Mouse (Mus musculus): ENCODE measurements around the gene Ptgdr2. TPM values are rescaled to one million over a fixed set of nuclear protein-coding genes. Genes with fewer than 3 reads are reported as not detected.

Gene Ptgdr2
- polyA plus RNA-seq, 1 experiment = 0.88 TPM

DNA sequence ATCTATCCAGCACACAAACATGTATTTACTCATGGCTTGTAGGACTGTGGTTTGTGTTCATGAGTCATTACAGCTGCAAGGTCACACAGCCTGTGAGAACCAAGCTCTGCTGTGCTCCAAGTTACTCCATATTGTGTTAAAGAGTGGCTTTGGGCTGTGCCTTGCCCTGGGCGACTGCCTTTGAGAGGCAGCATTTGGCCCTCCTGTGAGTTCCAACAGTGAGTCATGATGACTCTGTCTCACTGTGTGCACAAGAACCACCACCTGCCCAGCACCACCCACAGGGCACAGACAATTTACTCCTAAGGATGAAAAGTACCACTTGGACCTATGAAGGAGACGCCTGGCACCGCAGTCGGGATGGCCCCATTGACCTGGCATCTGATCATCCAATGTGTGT lies 48.9 kb downstream of the Ptgdr2 start:
- H3K27me3 ChIP-seq (ENCODE audit: control insufficient read depth, insufficient read depth, low read length) = no peaks in the 10 kb centered on the region

DNA sequence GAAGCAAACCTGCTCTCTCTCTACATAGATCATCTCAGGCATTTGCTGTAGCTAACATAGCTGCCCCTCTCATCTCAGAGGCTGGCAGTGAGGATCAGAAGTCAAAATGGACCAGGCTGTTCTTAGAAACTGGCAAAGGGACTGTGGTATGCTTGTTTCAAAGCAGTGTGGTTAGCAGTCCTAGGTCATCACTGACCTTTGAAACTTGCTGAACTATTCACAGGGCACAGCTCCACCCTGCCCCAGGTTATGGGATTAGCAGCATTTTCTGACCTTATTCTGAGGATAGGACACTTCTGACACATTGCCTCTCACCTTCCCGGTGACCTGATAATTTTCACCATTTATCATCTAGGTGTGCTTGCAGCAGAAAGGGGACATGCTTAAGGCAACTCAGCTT lies 51.6 kb downstream of the Ptgdr2 start:
- Histone ChIP-seq H3K4me1 (ENCODE audit: control insufficient read depth, insufficient read depth, low read length) (no peaks in the 10 kb centered on the region), H3K27me3 (ENCODE audit: control insufficient read depth, insufficient read depth, low read length) (no peaks in the 10 kb centered on the region), H3K4me3 (ENCODE audit: control insufficient read depth, low read depth, low read length) (no peak overlapping the region), H3K27ac (ENCODE audit: control insufficient read depth, insufficient read depth, low read depth, low read length) (no peak overlapping the region), H3K36me3 (ENCODE audit: control insufficient read depth, insufficient read depth, low read length) (no peaks in the 10 kb centered on the region)
- no peak for TF ChIP-seq CTCF (IDR thresholded peaks at IDR 0.05; ENCODE audit: control insufficient read depth, insufficient read depth, insufficient replicate concordance, low read depth, low read length)
- no peak for TF ChIP-seq POLR2A (IDR thresholded peaks at IDR 0.05; ENCODE audit: control insufficient read depth, low read depth, low read length)

More for the DNA sequence above, 48.9 kb downstream of the Ptgdr2 start:
- H3K4me1 ChIP-seq (ENCODE audit: control insufficient read depth, insufficient read depth, low read length) = no peaks in the 10 kb centered on the region
- no peak overlapping the region for H3K27ac ChIP-seq (ENCODE audit: control insufficient read depth, insufficient read depth, low read depth, low read length)
- TF ChIP-seq CTCF (IDR thresholded peaks at IDR 0.05; ENCODE audit: control insufficient read depth, insufficient read depth, insufficient replicate concordance, low read depth, low read length) (no peak), POLR2A (IDR thresholded peaks at IDR 0.05; ENCODE audit: control insufficient read depth, low read depth, low read length) (no peak)
- H3K36me3 ChIP-seq (ENCODE audit: control insufficient read depth, insufficient read depth, low read length) = no peaks in the 10 kb centered on the region
- H3K4me3 ChIP-seq (ENCODE audit: control insufficient read depth, low read depth, low read length) = no peak overlapping the region

DNA sequence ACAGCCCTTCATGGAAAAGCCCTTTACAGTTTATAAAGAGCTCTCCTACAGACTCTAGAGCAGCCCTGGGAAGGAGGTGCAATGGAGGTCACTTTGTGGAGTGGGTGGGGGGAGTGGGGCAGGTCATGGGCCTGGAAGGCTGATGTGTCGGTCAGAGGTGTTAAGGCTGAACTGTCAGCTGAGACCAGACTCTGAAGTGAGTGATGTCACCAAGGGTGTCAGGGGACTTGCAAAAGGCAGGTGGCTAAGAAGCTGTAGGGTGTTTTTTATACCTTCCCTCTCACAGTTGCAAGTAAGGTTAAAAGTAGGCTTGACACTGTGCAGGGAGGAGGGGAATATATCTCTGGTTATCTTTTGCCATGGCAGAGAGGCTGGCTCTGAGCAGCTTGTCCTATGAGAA lies 53.8 kb downstream of the Ptgdr2 start:
- no peaks in the 10 kb centered on the region for H3K36me3 ChIP-seq (ENCODE audit: control insufficient read depth, insufficient read depth, low read length)
- no peak for TF ChIP-seq CTCF (IDR thresholded peaks at IDR 0.05; ENCODE audit: control insufficient read depth, insufficient read depth, insufficient replicate concordance, low read depth, low read length)
- TF ChIP-seq POLR2A (IDR thresholded peaks at IDR 0.05; ENCODE audit: control insufficient read depth, low read depth, low read length) = no peak
- H3K27me3 ChIP-seq (ENCODE audit: control insufficient read depth, insufficient read depth, low read length) = no peaks in the 10 kb centered on the region
- H3K27ac ChIP-seq (ENCODE audit: control insufficient read depth, insufficient read depth, low read depth, low read length) = no peak overlapping the region
- H3K4me1 ChIP-seq (ENCODE audit: control insufficient read depth, insufficient read depth, low read length) = no peaks in the 10 kb centered on the region
- H3K4me3 ChIP-seq (ENCODE audit: control insufficient read depth, low read depth, low read length) = no peak overlapping the region

DNA sequence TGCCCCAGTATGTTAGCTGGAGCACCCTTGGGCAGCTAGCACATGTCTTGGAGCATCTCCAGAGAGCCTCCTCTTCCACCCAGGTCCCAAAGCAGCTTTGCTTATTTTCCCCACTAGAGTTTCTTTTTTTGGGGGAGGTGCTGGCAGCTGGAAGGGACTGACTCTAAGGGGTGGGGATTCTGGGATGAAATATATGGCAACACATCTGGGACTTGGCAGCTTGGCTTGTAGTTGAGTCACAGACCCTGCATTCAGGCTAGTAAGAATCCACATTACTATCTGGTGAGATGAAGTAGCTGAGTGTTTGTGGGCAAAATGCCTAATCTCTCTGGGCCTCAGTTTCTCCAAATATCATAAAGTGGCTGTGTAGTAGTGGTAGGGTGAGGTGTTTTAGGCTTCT lies 55.0 kb downstream of the Ptgdr2 start:
- no peaks in the 10 kb centered on the region for H3K4me1 ChIP-seq (ENCODE audit: control insufficient read depth, insufficient read depth, low read length)
- H3K4me3 ChIP-seq (ENCODE audit: control insufficient read depth, low read depth, low read length) = no peak overlapping the region
- no peak for TF ChIP-seq POLR2A (IDR thresholded peaks at IDR 0.05; ENCODE audit: control insufficient read depth, low read depth, low read length)
- TF ChIP-seq CTCF (IDR thresholded peaks at IDR 0.05; ENCODE audit: control insufficient read depth, insufficient read depth, insufficient replicate concordance, low read depth, low read length) = no peak
- no peaks in the 10 kb centered on the region for H3K36me3 ChIP-seq (ENCODE audit: control insufficient read depth, insufficient read depth, low read length)
- no peak overlapping the region for H3K27ac ChIP-seq (ENCODE audit: control insufficient read depth, insufficient read depth, low read depth, low read length)
- H3K27me3 ChIP-seq (ENCODE audit: control insufficient read depth, insufficient read depth, low read length) = no peaks in the 10 kb centered on the region

Other genes with a start within 250 kb of the Ptgdr2 start
- gene Vps37c, start 248.4 kb upstream of the Ptgdr2 start, polyA plus RNA-seq (2012; rRNA removed) = 29.0 and 33.6 TPM in 2 replicates
- gene Cd5, start 198.2 kb upstream of the Ptgdr2 start, polyA plus RNA-seq (2012; rRNA removed) = 0.06 and 0.18 TPM in 2 replicates
- not detected in 2 replicates for gene Cd6, start 107.1 kb upstream of the Ptgdr2 start, polyA plus RNA-seq (2012; rRNA removed)
- gene Slc15a3, start 97.4 kb upstream of the Ptgdr2 start, polyA plus RNA-seq (2012; rRNA removed) = 0.43 and 0.67 TPM in 2 replicates
- 2.6 and 3.1 TPM in 2 replicates for gene Tmem132a, start 67.2 kb upstream of the Ptgdr2 start, polyA plus RNA-seq (2012; rRNA removed)
- 40.3 and 44.3 TPM in 2 replicates for gene Tmem109, start 55.2 kb upstream of the Ptgdr2 start, polyA plus RNA-seq (2012; rRNA removed)
- gene Prpf19, start 41.9 kb upstream of the Ptgdr2 start, polyA plus RNA-seq (2012; rRNA removed) = 86.2 and 86.5 TPM in 2 replicates
- gene Zp1, start 16.5 kb upstream of the Ptgdr2 start, polyA plus RNA-seq (2012; rRNA removed) = 0.15 and 0.24 TPM in 2 replicates
- gene Ccdc86, start 12.1 kb downstream of the Ptgdr2 start, polyA plus RNA-seq (2012; rRNA removed) = 13.5 and 15.3 TPM in 2 replicates
- gene Ms4a10, start 37.5 kb downstream of the Ptgdr2 start, polyA plus RNA-seq (2012; rRNA removed) = 0.48 and 2.2 TPM in 2 replicates
- gene Ms4a15, start 56.1 kb downstream of the Ptgdr2 start, polyA plus RNA-seq (2012; rRNA removed) = 0.11 and 0.65 TPM in 2 replicates
- gene Ms4a18, start 80.9 kb downstream of the Ptgdr2 start, polyA plus RNA-seq (2012; rRNA removed) = 0.83 and 1.2 TPM in 2 replicates
- gene Ms4a8a, start 143.9 kb downstream of the Ptgdr2 start, polyA plus RNA-seq (2012; rRNA removed) = 0.28 and 0.45 TPM in 2 replicates
- gene 1700017D01Rik, start 193.7 kb downstream of the Ptgdr2 start, polyA plus RNA-seq (2012; rRNA removed) = 408 and 421 TPM in 2 replicates
- 57.2 and 77.8 TPM in 2 replicates for gene 1700025F22Rik, start 228.2 kb downstream of the Ptgdr2 start, polyA plus RNA-seq (2012; rRNA removed)